Mouse (Mus musculus) midbrain, embryonic 14.5 days (tissue): ENCODE data around the gene Rtn1. TPM values are rescaled to one million over a fixed set of nuclear protein-coding genes. Genes with fewer than 3 reads are reported as not detected.

ENCODE experiments used
- ATAC-seq: fragments of 200-750 bp; cut with Nextera tagmentation; 2 replicates; pipeline ENCODE4 v1.8.0; 2017; ENCODE audit warnings: moderate number of reproducible peaks, moderate library complexity; ENCODE audit not compliant: low FRiP score, low TSS enrichment
- DNase-seq: peaks from one replicate; pipeline ENCODE4 v3.0.0-alpha.2; 2015
- H3K27ac ChIP-seq: fragments of 300-500 bp; sonication (generic); replicated peaks from 2 replicates; pipeline ENCODE4 v1.5.1; 2014; ENCODE audit warnings: mild to moderate bottlenecking, low read depth, low read length, moderate library complexity
- H3K27me3 ChIP-seq: fragments of 300-500 bp; sonication (generic); 2 replicates; pipeline ENCODE4 v1.6.1; 2014; ENCODE audit warnings: low read length, control low read depth, mixed read lengths; ENCODE audit not compliant: control insufficient read depth, insufficient read depth
- H3K36me3 ChIP-seq: fragments of 300-500 bp; sonication (generic); 2 replicates; pipeline ENCODE4 v1.6.1; 2014; ENCODE audit warnings: low read length, control low read depth; ENCODE audit not compliant: control insufficient read depth, insufficient read depth
- H3K4me1 ChIP-seq: fragments of 300-500 bp; sonication (generic); 2 replicates; pipeline ENCODE4 v1.6.1; 2014; ENCODE audit warnings: mild to moderate bottlenecking, antibody characterized with exemption, low read length, control low read depth; ENCODE audit not compliant: control insufficient read depth, insufficient read depth
- H3K4me2 ChIP-seq: fragments of 300-500 bp; sonication (generic); 2 replicates; pipeline ENCODE4 v1.6.1; 2014; ENCODE audit warnings: mild to moderate bottlenecking, low read length, moderate library complexity
- H3K4me3 ChIP-seq: fragments of 300-500 bp; sonication (generic); replicated peaks from 2 replicates; pipeline ENCODE4 v1.5.1; 2014; ENCODE audit warnings: low read depth, low read length
- H3K9ac ChIP-seq: fragments of 300-500 bp; sonication (generic); replicated peaks from 2 replicates; pipeline ENCODE4 v1.6.1; 2014; ENCODE audit warnings: mild to moderate bottlenecking, low read length, moderate library complexity
- H3K9me3 ChIP-seq: fragments of 300-500 bp; sonication (generic); 2 replicates; pipeline ENCODE4 v1.6.1; 2016; ENCODE audit warnings: low read length, control low read depth, mixed read lengths; ENCODE audit not compliant: control insufficient read depth
- WGBS: fragments of 180-500 bp; shearing (Covaris S2); extraction: QIAGEN DNeasy Blood & Tissue Kit; methylation state at CpG from one replicate; pipeline ENCODE4 v1.1.7; 2014; 5-methylcytosine and 5-hydroxymethylcytosine counted together
- polyA plus RNA-seq: library from polyadenylated mRNA; unstranded; fragments of >200 nt; fragmentation: Nextera tagmentation; extraction: Ambion mirVana; gene quantifications from 2 replicates; pipeline ENCODE4 v1.2.1, GENCODE M21; 2014

Rtn1 gene
- 2,477 and 2,923 TPM in 2 replicates for polyA plus RNA-seq

- H3K4me1 ChIP-seq: peaks cover 14% of the 10 kb centered on the region
- no peaks in the 10 kb centered on the region for H3K9me3 ChIP-seq
- no peak for ATAC-seq
- H3K27me3 ChIP-seq: no peaks in the 10 kb centered on the region
- no peaks in the 10 kb centered on the region for H3K36me3 ChIP-seq
- H3K4me2 ChIP-seq: peak within 1 kb of the TSS; percentile 58
- H3K27ac ChIP-seq: peak within 1 kb of the TSS; percentile 89
- H3K4me3 ChIP-seq: peak within 1 kb of the TSS; percentile 88
- DNase-seq: no peak
- 30% methylated on average over 6 of the region's 6 CpGs for WGBS
- peak within 1 kb of the TSS; percentile 92 for H3K9ac ChIP-seq
These were observed at the start of gene Rtn1 for GRCm38 (mm10) chr12:72408954-72409353. Gene Rtn1 (minus strand): TSS chr12:72409054.

GRCm38 (mm10) chr12:72453941-72454340 lies 45.1 kb upstream of the Rtn1 start:
- no peaks in the 10 kb centered on the region for H3K27me3 ChIP-seq
- DNase-seq (no peak), ATAC-seq (no peak)
- H3K36me3 ChIP-seq: no peaks in the 10 kb centered on the region
- H3K4me1 ChIP-seq: no peaks in the 10 kb centered on the region
- no peak overlapping the region for H3K4me2 ChIP-seq
- WGBS: 85% methylated on average over 17 of the region's 17 CpGs
- H3K9me3 ChIP-seq: no peaks in the 10 kb centered on the region
- H3K9ac ChIP-seq: no peak overlapping the region
- H3K27ac ChIP-seq: no peak overlapping the region
- H3K4me3 ChIP-seq: no peak overlapping the region

- peak; percentile 86 for DNase-seq
- Histone ChIP-seq H3K27ac (peak within 1 kb of the TSS; percentile 52), H3K4me2 (peak within 1 kb of the TSS; percentile 88), H3K36me3 (no peaks in the 10 kb centered on the region), H3K4me1 (peaks cover 19% of the 10 kb centered on the region; the same call in 1 of the 2 replicates), H3K9me3 (no peaks in the 10 kb centered on the region), H3K4me3 (peak within 1 kb of the TSS; percentile 45), H3K27me3 (no peaks in the 10 kb centered on the region), H3K9ac (peak within 1 kb of the TSS; percentile 59)
- WGBS: under 1% methylated on average over 31 of the region's 31 CpGs
- peak; percentile 83 for ATAC-seq
These were observed 33.2 kb upstream of the Rtn1 start, which contains the start of gene Lrrc9 for GRCm38 (mm10) chr12:72441839-72442576. Gene Lrrc9 (plus strand): TSS chr12:72441866.

GRCm38 (mm10) chr12:72438961-72439480 lies 30.2 kb upstream of the Rtn1 start:
- H3K9me3 ChIP-seq: no peaks in the 10 kb centered on the region
- H3K4me1 ChIP-seq: peaks cover 19% of the 10 kb centered on the region; the same call in 1 of the 2 replicates
- H3K36me3 ChIP-seq: no peaks in the 10 kb centered on the region
- H3K27me3 ChIP-seq: no peaks in the 10 kb centered on the region
- H3K9ac ChIP-seq: no peak overlapping the region
- H3K4me3 ChIP-seq: no peak overlapping the region
- no peak for ATAC-seq
- peak; percentile 53 for DNase-seq
- H3K27ac ChIP-seq: no peak overlapping the region
- no peak overlapping the region for H3K4me2 ChIP-seq
- 40% methylated on average over 6 of the region's 6 CpGs for WGBS

- WGBS: 40% methylated on average over 10 of the region's 10 CpGs
- no peak overlapping the region for H3K4me2 ChIP-seq
These were observed 29.0 kb upstream of the Rtn1 start for GRCm38 (mm10) chr12:72437676-72438341.

GRCm38 (mm10) chr12:72433241-72433865 lies 24.5 kb upstream of the Rtn1 start:
- peak; percentile 61 for DNase-seq
- Histone ChIP-seq H3K27me3 (no peaks in the 10 kb centered on the region), H3K27ac (no peak overlapping the region), H3K9me3 (no peaks in the 10 kb centered on the region), H3K4me1 (peaks cover 5% of the 10 kb centered on the region; the same call in 1 of the 2 replicates), H3K4me3 (no peak overlapping the region), H3K4me2 (no peak overlapping the region), H3K36me3 (no peaks in the 10 kb centered on the region), H3K9ac (no peak overlapping the region)
- 65% methylated on average over 9 of the region's 9 CpGs for WGBS
- ATAC-seq: no peak

More at GRCm38 (mm10) chr12:72437676-72438341, 29.0 kb upstream of the Rtn1 start:
- no peaks in the 10 kb centered on the region for H3K9me3 ChIP-seq
- H3K27me3 ChIP-seq: no peaks in the 10 kb centered on the region
- DNase-seq (peak; percentile 59), ATAC-seq (no peak)
- H3K27ac ChIP-seq: peak overlapping the region; percentile 56
- H3K9ac ChIP-seq: no peak overlapping the region
- no peak overlapping the region for H3K4me3 ChIP-seq
- H3K4me1 ChIP-seq: peaks cover 19% of the 10 kb centered on the region; the same call in 1 of the 2 replicates
- no peaks in the 10 kb centered on the region for H3K36me3 ChIP-seq

GRCm38 (mm10) chr12:72432209-72432608 lies 23.4 kb upstream of the Rtn1 start:
- no peak overlapping the region for H3K27ac ChIP-seq
- ATAC-seq (no peak), DNase-seq (peak; percentile 29)
- H3K4me1 ChIP-seq: peaks cover 6% of the 10 kb centered on the region; the same call in 1 of the 2 replicates
- no peak overlapping the region for H3K9ac ChIP-seq
- no peaks in the 10 kb centered on the region for H3K9me3 ChIP-seq
- H3K4me2 ChIP-seq: no peak overlapping the region
- 88% methylated on average over 4 of the region's 4 CpGs for WGBS
- no peaks in the 10 kb centered on the region for H3K27me3 ChIP-seq
- no peak overlapping the region for H3K4me3 ChIP-seq
- H3K36me3 ChIP-seq: no peaks in the 10 kb centered on the region

GRCm38 (mm10) chr12:72427722-72428126 lies 18.9 kb upstream of the Rtn1 start:
- peak; percentile 75; the same call in 1 of the 2 replicates for ATAC-seq
- no peak overlapping the region for H3K9ac ChIP-seq
- WGBS: 25% methylated on average over 11 of the region's 11 CpGs
- H3K4me2 ChIP-seq: peak overlapping the region; percentile 30; the same call in 1 of the 2 replicates
- no peak overlapping the region for H3K27ac ChIP-seq
- DNase-seq: peak; percentile 92
- H3K27me3 ChIP-seq: no peaks in the 10 kb centered on the region
- no peaks in the 10 kb centered on the region for H3K36me3 ChIP-seq
- H3K9me3 ChIP-seq: no peaks in the 10 kb centered on the region
- H3K4me3 ChIP-seq: no peak overlapping the region
- H3K4me1 ChIP-seq: peaks cover 6% of the 10 kb centered on the region; the same call in 1 of the 2 replicates
